Mouse (Mus musculus) large intestine, adult 2 months (tissue): ENCODE measurements around the gene Agap1. TPM values are rescaled to one million over a fixed set of nuclear protein-coding genes. Genes with fewer than 3 reads are reported as not detected.
"Not testable (repeated sequence)": the region's sequence is repeated elsewhere in the genome, so short reads cannot be mapped to it uniquely, and the experiment has no call there.

Experiments used
- DNase-seq: peaks from one replicate; pipeline ENCODE4 v3.0.0-alpha.2; 2012; ENCODE audit warnings: low read depth, low spot score
- WGBS: fragments of 180-500 bp; shearing (Covaris S2); methylation state at CpG from one replicate; pipeline ENCODE4 v1.1.7; 2018; 5-methylcytosine and 5-hydroxymethylcytosine counted together
- polyA plus RNA-seq: library from polyadenylated mRNA; depleted of rRNA; stranded (reverse); fragments of >200 nt; gene quantifications from 2 replicates; pipeline ENCODE4 v1.2.3, GENCODE M21; 2012

Agap1 gene
- polyA plus RNA-seq, 1 experiment = 12.4 TPM

- no peak for DNase-seq
- WGBS = 43% methylated on average over 1 of the region's 1 CpGs
Measured at GRCm38 (mm10) chr1:89494816-89495215, 40.2 kb downstream of the Agap1 start.

GRCm38 (mm10) chr1:89496204-89496603 lies 41.6 kb downstream of the Agap1 start:
- WGBS = 68% methylated on average over 7 of the region's 7 CpGs
- no peak for DNase-seq

GRCm38 (mm10) chr1:89500925-89501324 lies 46.3 kb downstream of the Agap1 start:
- no peak for DNase-seq
- WGBS = 89% methylated on average over 2 of the region's 2 CpGs

- no peak for DNase-seq
- 88% methylated on average over 4 of the region's 4 CpGs for WGBS
Measured at GRCm38 (mm10) chr1:89501346-89501745, 46.7 kb downstream of the Agap1 start.

- not testable (repeated sequence) for DNase-seq
Measured at GRCm38 (mm10) chr1:89501891-89502290, 47.3 kb downstream of the Agap1 start.

GRCm38 (mm10) chr1:89509196-89509595 lies 54.6 kb downstream of the Agap1 start:
- no peak for DNase-seq
- 53% methylated on average over 2 of the region's 2 CpGs for WGBS

GRCm38 (mm10) chr1:89509763-89510340 lies 55.2 kb downstream of the Agap1 start:
- DNase-seq = no peak
- WGBS = 35% methylated on average over 8 of the region's 8 CpGs

- WGBS = 25% methylated on average over 8 of the region's 8 CpGs
- DNase-seq = no peak
Measured at GRCm38 (mm10) chr1:89510731-89511130, 56.1 kb downstream of the Agap1 start.

- DNase-seq = no peak
- 46% methylated on average over 8 of the region's 8 CpGs for WGBS
Measured at GRCm38 (mm10) chr1:89513616-89514283, 59.1 kb downstream of the Agap1 start.

- no peak for DNase-seq
- WGBS = 71% methylated on average over 11 of the region's 11 CpGs
Measured at GRCm38 (mm10) chr1:89515808-89516560, 61.4 kb downstream of the Agap1 start.

GRCm38 (mm10) chr1:89517817-89518216 lies 63.2 kb downstream of the Agap1 start:
- DNase-seq = no peak
- 70% methylated on average over 5 of the region's 5 CpGs for WGBS

GRCm38 (mm10) chr1:89519914-89520643 lies 65.5 kb downstream of the Agap1 start:
- WGBS = 81% methylated on average over 17 of the region's 17 CpGs
- DNase-seq = no peak

- DNase-seq = no peak
- WGBS = 78% methylated on average over 11 of the region's 11 CpGs
Measured at GRCm38 (mm10) chr1:89521406-89521805, 66.8 kb downstream of the Agap1 start.

GRCm38 (mm10) chr1:89521935-89522535 lies 67.4 kb downstream of the Agap1 start:
- WGBS = 72% methylated on average over 17 of the region's 17 CpGs
- no peak for DNase-seq

GRCm38 (mm10) chr1:89524369-89524768 lies 69.8 kb downstream of the Agap1 start:
- under 1% methylated on average over 4 of the region's 4 CpGs for WGBS
- DNase-seq = peak; percentile 79

GRCm38 (mm10) chr1:89524998-89525397 lies 70.4 kb downstream of the Agap1 start:
- DNase-seq = no peak
- 66% methylated on average over 4 of the region's 4 CpGs for WGBS

GRCm38 (mm10) chr1:89525825-89526224 lies 71.2 kb downstream of the Agap1 start:
- whole genome bisulfite sequencing = 19% methylated on average over 13 of the region's 13 CpGs
- DNase-seq = no peak

GRCm38 (mm10) chr1:89528671-89529276 lies 74.2 kb downstream of the Agap1 start:
- DNase-seq = no peak
- WGBS = 39% methylated on average over 17 of the region's 17 CpGs

GRCm38 (mm10) chr1:89533702-89534101 lies 79.1 kb downstream of the Agap1 start:
- no peak for DNase-seq
- WGBS = 78% methylated on average over 9 of the region's 9 CpGs
